Mouse (Mus musculus) lung, postnatal 0 days (tissue): ENCODE data around the gene Olfr450.

Source experiments
- CTCF ChIP-seq: IDR thresholded peaks from 2 replicates; pipeline ENCODE4 v1.5.1; 2016; ENCODE audit warnings: antibody characterized with exemption, mild to moderate bottlenecking
- EP300 ChIP-seq: IDR thresholded peaks from 2 replicates; pipeline ENCODE4 v1.6.1; 2016; ENCODE audit warnings: antibody characterized with exemption, mild to moderate bottlenecking, control low read depth

GRCm38 (mm10) chr6:42790247-42790948, 21.3 kb upstream of the Olfr450 start:
- 0 out of 2 replicates have a peak, but pooled peaks have one; percentile 2 for TF ChIP-seq CTCF
- no peak for TF ChIP-seq EP300
